Mouse (Mus musculus) cerebellum, postnatal 25 days (tissue): Measurements from ENCODE around the gene Nr1i3.
"Not testable (repeated sequence)": the region's sequence is repeated elsewhere in the genome, so short reads cannot be mapped to it uniquely, and the experiment has no call there.

Experiments
- DNase-seq, 2 experiments: peaks; one replicate each; pipeline ENCODE4 v3.0.0; 2021; ENCODE audit warnings: mixed read lengths in 2 of 2

Gene Nr1i3

DNA sequence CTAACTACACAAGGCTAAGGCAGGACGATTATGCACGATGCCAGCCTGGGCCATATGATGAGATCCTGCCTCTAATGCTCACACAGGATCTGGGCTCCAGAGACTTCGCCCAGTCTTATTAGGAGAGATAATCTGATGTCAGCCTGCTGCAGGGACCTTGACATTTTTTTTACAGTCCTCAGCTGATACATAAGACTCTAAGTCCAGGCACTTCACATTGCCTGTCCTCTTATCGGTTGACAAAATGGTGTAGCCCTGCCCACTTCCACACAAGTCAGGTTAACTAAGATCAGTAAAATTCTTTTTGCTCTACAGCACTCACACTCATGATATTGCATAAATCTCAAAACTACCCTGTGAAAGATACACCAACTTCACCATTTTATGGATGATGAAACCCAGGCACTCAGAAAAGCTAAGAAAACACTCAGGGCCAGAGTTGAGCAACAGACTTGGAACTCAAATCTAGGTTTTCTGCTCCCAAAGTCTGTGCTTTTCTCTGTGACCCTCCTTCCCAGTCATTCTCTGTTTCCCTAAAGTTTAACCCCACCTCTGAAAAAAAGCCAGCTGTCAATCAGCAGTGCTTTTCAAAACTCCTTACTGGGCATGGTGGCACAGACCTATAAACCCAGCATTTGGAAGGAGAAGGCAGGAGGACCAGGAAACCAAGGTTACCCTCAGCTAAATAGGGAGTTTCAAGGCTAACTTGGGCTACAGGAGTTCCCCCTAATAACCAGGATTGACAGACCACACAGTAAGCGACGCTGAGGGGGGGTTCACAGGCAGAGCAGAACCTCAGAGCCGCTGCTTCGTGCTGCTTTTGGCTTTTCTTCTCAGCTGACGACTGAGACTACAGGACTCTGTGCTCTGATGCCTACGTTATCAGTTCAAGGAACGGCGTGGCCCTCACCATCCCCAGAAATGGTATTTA, 19.3 kb downstream of the Nr1i3 start:
- DNase-seq: no peak

DNA sequence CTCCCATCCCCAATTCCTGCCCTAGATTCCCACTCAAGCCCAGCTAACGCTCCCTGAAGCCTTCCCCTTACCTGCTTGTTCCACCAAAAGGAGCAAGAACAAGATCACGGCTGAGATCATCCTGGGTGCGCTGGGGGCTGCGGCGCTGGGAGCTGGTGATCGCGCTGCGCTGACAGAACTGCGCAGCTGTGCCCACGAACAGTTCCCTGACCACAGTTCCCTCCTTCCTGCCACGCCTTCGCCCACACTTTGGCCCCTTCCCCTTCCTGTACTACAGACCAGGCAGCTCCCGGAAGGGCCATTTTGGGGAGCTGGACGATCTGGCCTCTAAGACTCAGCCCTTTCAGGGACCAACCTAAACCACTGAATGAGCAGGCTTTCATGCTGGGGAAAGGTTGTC, 20.4 kb downstream of the Nr1i3 start, which contains the start of gene Fcer1g:
Gene Fcer1g (minus strand): TSS at position 240 of the 400 bp plus-strand sequence.
- DNase-seq: no peak

DNA sequence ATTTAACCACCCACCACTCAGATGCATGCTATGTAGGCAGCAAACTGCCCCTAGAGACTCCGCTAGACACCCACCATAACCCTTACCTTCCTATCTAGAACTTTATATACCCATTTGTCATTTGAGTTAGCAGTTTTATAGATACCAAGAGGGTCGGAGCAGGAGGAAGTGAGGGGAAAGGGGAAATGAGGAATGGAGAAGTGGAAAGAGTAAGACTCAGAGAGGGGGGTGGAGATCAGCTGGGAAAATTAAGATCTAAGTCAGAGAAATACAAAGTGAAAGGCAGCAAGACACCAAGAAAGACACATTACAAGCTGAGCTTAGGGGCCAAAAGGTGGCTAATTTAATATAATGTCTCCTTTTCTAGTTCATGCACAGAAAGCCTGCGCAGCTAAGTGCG, 20.8 kb downstream of the Nr1i3 start:
- DNase-seq: no peak

DNA sequence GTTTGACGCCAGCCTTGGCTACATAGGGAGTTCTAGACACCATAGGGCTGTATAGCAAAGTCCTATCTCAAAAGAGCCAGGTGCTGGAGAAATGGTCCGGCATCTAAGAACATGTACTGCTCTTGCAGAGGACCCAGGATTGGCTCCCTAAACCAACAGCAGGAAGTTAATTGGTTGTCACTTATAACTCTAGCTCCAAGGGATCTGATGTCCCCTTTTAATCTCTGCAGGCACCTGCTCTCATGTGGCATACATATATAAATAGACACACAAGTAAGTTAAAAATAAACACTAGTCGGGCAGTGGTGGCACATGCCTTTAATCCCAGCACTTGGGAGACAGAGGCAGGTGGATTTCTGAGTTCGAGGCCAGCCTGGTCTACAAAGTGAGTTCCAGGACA, 22.0 kb downstream of the Nr1i3 start:
- DNase-seq: no peak

DNA sequence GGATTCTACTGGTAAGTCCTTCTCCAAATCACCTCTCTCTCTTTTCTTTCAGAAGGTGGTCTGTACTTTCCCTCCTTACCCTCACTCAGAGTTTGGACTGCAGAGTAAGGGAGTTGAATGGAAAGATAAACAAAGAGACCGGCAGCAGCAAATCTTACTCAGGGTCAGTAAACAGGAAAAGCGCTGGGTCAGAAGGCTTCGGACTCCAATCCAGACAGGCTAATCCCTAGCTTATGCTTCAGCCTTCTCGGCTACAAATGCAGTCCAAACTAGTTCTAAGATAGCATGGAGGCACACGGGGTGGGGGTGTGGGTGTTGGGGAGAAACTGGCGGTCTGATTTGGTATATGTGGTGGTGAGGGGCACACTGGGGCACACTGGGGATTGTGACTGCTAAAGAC, 23.7 kb downstream of the Nr1i3 start:
- DNase-seq: no peak

DNA sequence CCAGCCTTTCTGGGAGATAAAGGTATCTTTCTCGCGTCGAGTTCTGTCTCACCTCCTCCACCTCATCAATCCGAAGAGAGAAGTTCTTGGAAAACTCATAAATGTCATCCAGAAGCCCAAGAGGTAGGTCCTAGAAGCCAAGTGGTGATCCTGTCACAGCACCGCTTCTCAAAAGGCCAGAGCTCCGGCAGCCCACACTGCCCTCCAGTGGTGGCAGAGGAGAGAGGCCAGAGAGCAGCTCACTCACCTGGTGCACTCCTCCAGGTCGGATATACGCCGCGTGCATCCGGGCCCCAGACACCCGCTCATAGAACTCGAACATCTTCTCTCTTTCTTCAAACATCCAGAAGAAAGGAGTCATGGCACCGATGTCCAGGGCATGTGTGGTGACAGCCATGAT, 24.7 kb downstream of the Nr1i3 start:
- DNase-seq: peak; percentile 59 to 74

DNA sequence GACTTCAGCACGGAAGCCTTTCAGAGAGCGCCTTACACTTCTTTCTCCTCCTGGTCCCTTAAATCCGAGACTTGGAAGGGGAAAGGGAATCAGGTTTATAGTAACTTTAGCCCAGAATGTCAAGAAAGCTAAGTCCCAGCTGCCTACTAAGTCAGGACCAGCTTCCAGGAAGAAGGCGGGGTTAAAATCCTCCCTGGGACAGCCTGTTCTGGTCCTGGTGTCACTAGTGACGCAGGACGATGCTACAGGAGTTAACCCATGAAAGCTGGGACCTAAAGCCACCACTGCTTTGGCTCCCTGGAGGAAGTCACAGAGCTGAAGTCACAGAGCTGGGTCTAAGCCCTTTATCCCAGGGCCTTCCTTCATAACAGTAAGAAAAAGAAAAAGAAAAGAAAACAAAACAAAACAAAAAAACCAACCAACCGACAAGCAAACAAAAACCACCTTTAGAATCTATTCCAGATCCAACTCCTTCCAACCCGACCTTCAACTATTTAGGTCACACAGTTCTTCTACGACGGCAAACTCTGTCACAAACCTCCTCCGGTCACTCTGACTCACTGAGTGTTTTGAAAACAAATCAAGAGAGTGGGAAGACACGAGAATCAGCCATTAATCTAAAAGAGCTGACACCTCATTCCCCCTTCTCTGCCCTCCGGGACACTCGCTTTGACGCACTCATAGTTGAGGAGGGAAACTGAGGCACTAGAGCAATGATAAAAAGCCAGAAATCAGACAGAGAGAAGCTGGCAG, 26.4 kb downstream of the Nr1i3 start:
- DNase-seq: no peak

DNA sequence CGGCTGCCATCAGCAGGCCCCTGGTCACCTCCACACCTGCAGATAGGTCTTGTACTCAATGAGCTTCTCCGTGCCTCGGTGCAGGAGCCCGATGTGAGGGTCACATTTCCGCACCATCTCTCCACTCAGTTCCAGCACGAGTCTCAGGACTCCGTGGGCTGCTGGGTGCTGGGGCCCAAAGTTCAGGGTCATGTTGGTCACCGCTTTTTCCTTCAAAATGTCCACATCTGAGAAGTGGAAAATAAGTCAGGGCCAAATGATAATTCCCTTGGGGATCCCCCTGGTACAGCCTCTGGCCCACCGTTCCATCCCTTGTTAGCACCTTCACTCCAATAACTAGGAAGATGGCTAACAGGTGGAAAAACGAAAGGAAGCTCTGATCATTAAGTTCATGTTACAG, 27.1 kb downstream of the Nr1i3 start:
- no peak for DNase-seq

DNA sequence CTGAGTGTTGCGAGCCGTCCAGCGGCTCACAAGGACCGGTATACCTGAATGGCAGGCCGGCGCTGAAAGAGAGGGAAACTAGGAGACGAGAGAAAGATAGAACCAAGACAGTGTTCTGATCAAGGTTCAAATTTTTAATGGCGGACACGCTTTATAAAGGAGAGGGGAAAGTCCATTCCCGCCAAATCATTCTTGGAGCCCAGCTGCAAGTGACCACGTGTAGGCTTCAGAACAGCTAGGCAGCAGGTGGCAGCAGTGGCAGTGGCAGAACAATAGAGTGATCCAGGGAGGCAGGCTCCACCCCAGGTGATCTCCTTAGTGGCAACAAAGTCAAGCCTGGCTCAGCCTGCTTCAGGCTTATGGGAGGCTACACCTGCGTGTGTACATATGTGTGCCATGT, 28.2 kb downstream of the Nr1i3 start:
- not testable (repeated sequence) for DNase-seq

DNA sequence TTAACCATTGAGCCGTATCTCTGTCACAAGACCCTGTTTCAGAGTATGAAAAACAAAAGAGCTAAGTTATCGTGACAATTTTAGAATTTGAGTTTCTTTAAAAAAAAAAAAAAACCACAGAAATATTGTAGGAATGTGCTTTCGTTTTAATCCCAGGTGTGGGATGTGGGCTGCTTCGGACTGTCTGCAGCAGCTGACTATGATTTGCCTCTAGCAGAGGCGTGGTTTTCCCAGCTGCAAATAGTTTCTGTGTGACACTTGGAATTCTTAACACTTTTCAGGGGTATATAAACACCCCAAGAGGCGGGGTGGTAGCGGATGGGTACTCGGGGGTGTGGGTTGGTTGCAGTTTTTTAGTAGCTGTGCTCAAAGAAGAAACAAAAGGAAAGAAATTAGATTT, 31.6 kb downstream of the Nr1i3 start:
- DNase-seq: no peak

DNA sequence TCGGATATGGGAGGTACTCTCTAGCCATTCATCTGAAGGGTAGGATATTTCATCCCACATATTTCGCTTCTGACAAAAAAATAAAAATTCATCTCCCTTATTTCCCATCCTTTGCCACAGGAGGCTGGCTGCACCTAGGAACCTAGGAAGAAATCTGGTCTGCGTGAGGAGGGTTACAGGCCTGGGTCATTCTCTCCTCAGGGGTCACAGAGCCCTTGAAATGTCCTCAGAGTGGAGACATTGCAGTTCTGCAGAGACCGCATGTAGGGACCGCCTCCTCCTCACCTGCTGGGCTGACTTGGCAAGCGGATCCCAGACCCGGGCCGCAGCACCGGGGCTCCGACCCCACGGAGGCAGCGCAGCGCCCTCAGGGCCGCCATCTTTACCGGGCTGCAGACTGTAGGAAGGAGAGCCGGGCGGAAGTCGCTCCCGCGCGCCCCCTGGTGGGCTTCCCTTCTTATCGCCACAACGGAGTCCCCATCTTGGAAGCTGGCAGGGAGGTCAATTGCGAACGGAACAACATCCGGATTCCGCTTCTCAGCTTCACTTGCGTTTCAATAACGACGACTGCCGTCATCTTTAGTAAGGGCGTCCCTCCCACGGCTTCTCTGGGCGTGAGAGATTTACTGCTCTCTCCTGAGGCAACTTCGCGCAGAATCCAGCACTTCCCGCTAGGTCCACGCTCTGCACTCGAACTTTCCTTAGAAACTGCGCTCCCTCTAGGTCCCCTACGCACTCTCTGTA, 33.1 kb downstream of the Nr1i3 start:
- peak; percentile 99 for DNase-seq

DNA sequence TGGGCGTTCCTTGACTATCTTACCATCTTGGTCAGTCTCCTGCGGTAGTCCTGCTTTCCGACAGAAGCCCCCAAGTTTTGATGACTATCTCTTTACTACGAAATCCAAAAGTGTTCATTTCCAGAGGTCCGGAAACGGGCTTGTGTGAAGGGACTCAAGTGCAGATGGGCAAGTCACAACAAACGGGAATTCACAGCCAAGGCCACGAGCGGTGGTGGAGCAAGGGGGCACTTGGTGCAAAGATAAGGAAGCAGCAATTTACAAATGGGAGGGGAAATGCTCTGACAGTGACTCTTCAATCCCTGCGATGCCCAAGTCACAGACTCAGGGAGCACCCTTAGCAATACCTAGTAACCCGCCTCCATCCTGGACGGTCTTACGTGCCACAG, 33.7 kb downstream of the Nr1i3 start:
- DNase-seq: no peak

DNA sequence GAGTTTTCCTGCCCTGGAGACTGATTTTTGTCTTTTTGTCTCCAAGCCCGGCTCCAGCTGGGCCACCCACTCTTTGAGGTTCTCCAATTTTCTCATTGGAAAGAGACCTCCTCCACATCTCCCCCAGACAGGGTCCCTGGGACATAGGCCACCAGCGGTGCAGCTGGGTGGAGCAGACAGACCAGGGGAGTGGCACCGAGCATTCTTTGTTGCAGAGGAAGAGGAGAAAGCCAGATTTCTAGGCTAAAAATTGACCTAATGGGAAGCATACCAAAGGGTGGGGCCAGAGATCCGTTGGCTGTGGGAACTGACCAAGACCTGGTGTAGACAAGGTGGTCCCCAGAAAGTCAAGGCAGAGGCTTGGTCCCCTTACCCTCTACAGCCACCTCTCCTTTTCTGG, 34.1 kb downstream of the Nr1i3 start:
- no peak for DNase-seq

DNA sequence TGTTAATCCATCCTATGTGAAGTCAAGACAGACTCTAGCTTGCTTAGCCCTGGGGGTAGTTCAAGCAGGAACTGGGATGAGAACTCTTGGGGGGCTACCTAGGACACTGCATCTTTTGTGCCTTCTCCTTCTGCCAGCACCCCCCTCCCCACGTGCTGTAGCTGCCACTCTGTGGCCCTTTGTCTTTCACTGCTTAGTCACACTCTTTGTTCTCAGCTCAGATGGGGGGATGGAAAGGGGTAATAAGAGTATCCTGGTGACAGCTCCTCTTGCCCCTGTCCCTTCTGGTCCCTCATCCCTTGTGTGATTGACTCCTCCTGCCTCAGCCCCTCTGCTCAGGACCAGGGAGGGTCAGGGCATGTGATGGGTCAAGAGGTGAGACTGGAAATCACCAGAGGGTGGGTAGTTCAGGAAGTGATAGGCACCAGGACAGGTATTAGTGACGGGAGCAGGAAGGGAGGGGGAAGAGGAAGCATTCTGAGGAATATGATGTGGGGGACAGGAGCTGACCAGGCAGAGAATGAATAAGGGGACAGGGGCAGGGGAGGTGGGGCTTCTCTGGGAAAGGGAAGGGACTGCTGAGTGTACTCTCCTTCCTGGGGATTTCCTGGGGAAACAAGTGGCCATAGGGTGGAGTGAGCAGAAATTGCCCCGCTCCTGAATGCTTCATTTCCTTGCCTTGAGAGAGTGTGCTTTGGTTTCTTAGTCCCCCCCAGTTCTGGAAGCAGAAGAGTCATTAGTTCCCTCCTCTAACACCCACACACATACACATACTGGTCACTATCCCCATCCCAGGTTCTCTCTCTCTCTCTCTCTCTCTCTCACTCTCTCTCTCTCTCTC, 34.8 kb downstream of the Nr1i3 start:
- DNase-seq: no peak

DNA sequence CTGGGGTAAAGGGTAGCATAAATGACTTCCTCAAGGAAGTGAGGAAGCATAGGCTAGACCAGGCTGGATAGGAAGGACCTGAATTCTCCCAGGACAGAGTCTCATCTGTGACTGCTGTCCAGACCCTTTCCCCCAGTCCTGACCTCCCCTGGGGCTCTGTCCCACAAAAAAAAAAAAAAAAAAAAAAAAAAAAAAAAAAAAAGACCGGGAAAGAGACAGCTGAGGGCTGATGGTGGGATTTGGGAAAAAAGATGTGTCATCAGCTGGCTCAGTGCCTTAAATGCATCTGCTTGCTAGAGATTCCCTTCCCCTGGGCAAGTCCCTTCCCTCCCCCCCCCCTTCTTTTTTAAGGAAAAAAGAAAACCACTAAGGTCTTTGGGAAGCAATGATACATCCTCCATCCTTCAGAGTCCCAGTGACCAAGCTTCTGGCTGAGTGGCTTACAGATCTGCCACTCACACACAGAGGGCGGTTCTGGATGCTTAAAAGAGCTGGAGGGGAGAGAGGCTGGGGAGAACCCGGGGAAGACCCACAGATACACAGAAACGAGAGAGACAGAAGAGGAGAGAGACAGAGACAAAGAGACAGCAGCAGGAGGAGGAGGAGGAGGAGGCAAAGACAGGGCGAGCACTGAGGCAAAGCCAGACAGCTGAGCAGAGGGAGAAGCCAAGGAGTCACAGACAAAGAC, 36.3 kb downstream of the Nr1i3 start, which contains the start of gene Adamts4:
Gene Adamts4 (plus strand): TSS at position 509 of the 688 bp plus-strand sequence.
- peak; percentile 47 to 58 for DNase-seq

DNA sequence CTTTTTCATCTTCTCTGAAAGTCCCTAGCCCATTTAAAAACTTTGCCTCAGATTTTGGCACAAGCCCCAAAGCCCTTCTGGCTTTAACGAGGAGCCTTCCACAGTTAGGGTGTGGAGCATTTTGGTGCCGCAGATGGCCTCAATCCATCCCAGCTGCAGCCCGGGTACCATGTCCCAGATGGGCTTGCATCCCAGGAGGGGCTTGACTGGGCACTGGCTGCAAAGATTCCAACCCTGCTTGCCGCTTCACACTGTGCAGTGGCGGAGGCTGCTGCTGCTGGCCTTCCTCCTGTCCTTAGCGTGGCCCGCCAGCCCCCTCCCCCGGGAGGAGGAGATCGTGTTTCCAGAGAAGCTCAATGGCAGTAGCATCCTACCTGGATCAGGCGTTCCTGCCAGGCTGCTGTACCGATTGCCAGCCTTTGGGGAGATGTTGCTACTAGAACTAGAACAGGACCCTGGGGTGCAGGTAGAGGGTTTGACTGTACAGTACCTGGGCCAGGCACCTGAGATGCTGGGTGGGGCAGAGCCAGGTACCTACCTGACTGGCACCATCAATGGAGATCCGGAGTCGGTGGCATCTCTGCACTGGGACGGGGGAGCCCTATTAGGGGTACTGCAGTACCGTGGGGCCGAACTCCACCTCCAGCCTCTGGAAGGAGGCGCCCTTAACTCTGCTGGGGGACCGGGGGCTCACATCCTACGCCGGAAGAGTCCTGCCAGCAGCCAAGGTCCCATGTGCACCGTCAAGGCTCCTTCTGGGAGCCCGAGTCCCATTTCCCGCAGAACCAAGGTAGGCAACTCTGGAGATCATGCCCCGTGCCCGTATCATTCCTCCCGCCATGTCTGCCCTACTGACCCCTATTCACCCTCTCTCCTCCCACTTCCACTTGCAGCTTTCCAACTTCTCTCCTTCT, 37.2 kb downstream of the Nr1i3 start, which contains the start of gene Ndufs2:
Gene Ndufs2 (minus strand): TSS at position 709 of the 914 bp plus-strand sequence.
- DNase-seq: peak in 1 of 2 experiments; percentile 30

DNA sequence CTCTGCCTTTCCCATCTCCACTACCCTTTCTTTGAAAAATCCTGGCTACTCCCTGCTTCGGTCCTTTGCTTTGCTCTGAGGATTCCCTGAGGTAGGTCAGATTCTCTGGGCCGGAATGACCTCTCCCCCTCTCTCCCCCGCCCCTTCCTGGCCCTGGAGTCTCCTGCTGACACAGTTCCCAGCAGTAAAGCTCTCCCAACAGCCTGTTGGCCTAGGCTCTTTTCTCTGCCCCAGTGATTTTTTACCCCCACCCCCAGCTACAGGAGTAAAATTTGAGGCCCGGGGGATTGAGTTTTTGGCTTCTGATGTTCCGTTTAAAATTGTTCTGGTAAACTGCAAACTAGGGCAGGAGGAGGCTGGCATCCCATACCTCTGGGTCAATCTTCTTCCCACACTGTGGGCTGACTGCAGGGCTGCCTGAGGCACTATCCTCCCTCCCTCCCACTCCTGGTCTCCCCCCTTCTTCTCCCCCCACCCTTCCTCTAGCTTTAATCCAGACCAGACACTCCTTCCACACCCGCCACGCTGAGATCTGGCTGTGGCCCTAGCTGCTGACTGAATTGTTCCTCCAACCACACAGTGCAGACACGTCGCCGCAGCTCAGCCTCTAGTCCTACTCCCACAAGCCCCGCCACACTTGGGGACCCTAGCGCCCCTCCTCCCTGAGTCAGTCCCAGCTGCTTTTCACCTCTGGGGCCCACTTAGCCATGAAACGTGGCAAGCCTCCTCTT, 38.0 kb downstream of the Nr1i3 start:
- DNase-seq: peak in 1 of 2 experiments; percentile 36

DNA sequence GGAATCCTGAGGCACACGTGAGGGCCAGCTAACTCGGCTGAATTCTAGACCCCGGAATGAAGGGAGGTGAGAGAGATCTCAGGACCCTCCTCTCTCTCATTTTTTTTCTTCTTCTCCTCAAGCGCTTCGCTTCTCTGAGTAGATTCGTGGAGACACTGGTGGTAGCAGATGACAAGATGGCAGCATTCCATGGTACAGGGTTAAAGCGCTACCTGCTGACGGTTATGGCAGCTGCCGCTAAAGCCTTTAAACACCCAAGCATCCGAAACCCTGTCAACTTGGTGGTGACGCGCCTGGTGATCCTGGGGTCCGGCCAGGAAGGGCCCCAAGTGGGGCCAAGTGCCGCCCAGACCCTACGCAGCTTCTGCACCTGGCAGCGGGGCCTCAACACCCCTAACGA, 38.6 kb downstream of the Nr1i3 start:
- no peak for DNase-seq

DNA sequence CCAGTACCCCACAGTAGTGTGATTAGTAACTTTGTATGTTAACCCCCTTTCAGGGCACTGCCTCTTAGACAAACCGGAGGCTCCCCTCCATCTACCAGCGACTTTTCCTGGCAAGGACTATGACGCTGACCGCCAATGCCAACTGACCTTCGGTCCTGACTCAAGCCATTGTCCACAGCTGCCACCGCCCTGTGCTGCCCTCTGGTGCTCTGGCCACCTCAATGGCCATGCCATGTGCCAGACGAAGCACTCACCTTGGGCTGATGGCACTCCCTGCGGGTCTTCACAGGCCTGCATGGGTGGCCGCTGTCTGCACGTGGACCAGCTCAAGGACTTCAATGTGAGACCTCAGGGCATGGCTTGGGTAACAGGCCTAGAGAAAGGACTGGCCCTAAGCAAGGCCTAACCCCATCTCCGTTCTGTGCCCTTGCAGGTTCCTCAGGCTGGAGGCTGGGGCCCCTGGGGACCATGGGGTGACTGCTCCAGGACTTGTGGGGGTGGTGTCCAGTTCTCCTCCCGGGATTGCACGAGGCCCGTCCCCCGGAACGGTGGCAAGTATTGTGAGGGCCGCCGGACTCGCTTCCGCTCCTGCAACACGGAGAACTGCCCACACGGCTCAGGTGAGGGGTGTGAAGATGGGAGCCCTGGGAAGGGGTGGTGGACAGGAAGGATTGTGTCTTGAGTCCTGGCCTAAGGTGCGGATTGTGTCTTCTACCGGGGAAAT, 42.5 kb downstream of the Nr1i3 start:
- no peak for DNase-seq
